Mouse (Mus musculus) lung, adult 2 months (tissue): ENCODE results near the gene Topors.

Experiments
- CTCF ChIP-seq: fragments of 200-500 bp; IDR thresholded peaks from 2 replicates; pipeline ENCODE4 v1.5.1; 2011; ENCODE audit warnings: mild to moderate bottlenecking, low read length, control low read depth; ENCODE audit not compliant: insufficient read depth
- POLR2A ChIP-seq: fragments of 200-500 bp; IDR thresholded peaks from 2 replicates; pipeline ENCODE4 v1.6.1; 2011; ENCODE audit warnings: low read depth, mild to moderate bottlenecking, control low read depth, low read length, borderline replicate concordance; ENCODE audit errors: extremely low read depth

- TF ChIP-seq CTCF (no peak), POLR2A (no peak)
These were observed 47.8 kb upstream of the Topors start for GRCm38 (mm10) chr4:40317404-40317803.
